Mouse (Mus musculus) lung, embryonic 15.5 days (tissue): ENCODE measurements around the gene Dusp5. TPM values are rescaled to one million over a fixed set of nuclear protein-coding genes. Genes with fewer than 3 reads are reported as not detected.

Experiments
- ATAC-seq: fragments of 200-750 bp; cut with Nextera tagmentation; 2 replicates; pipeline ENCODE4 v1.8.0; 2017; ENCODE audit warnings: moderate number of reproducible peaks, borderline replicate concordance; ENCODE audit not compliant: low FRiP score, low TSS enrichment; ENCODE audit errors: extremely low read depth
- H3K27ac ChIP-seq: fragments of 300-500 bp; sonication (generic); 2 replicates; pipeline ENCODE4 v1.5.1; 2015; ENCODE audit warnings: moderate library complexity, mild to moderate bottlenecking, inconsistent platforms
- H3K27me3 ChIP-seq: fragments of 300-500 bp; sonication (generic); 2 replicates; pipeline ENCODE4 v1.6.1; 2015; ENCODE audit warnings: inconsistent platforms
- H3K36me3 ChIP-seq: fragments of 300-500 bp; sonication (generic); 2 replicates; pipeline ENCODE4 v1.6.1; 2015; ENCODE audit warnings: inconsistent platforms
- H3K4me1 ChIP-seq: fragments of 300-500 bp; sonication (generic); 2 replicates; pipeline ENCODE4 v1.6.1; 2015; ENCODE audit warnings: inconsistent platforms
- H3K4me2 ChIP-seq: fragments of 300-500 bp; sonication (generic); 2 replicates; pipeline ENCODE4 v1.6.1; 2015; ENCODE audit warnings: inconsistent platforms, mild to moderate bottlenecking, moderate library complexity
- H3K4me3 ChIP-seq: fragments of 300-500 bp; sonication (generic); 2 replicates; pipeline ENCODE4 v1.5.1; 2015; ENCODE audit warnings: mild to moderate bottlenecking, inconsistent platforms
- H3K9ac ChIP-seq: fragments of 300-500 bp; sonication (generic); 2 replicates; pipeline ENCODE4 v1.6.1; 2015; ENCODE audit warnings: inconsistent platforms
- H3K9me3 ChIP-seq: fragments of 300-500 bp; sonication (generic); 2 replicates; pipeline ENCODE4 v1.6.1; 2016; ENCODE audit warnings: inconsistent platforms
- WGBS: fragments of 180-500 bp; shearing (Covaris S2); methylation state at CpG from one replicate; pipeline ENCODE4 v1.1.7; 2015; 5-methylcytosine and 5-hydroxymethylcytosine counted together
- polyA plus RNA-seq: library from polyadenylated mRNA; unstranded; fragments of >200 nt; fragmentation: Nextera tagmentation; extraction: Ambion mirVana; gene quantifications from 2 replicates; pipeline ENCODE4 v1.2.1, GENCODE M21; 2015

The Dusp5 gene
- polyA plus RNA-seq, 1 experiment from 2014 or later, result 7.8 TPM

- no peak overlapping the region for H3K4me2 ChIP-seq
- no peaks in the 10 kb centered on the region for H3K9me3 ChIP-seq
- 87% methylated on average over 15 of the region's 15 CpGs for WGBS
- no peaks in the 10 kb centered on the region for H3K36me3 ChIP-seq
- no peak for ATAC-seq
- H3K4me3 ChIP-seq, result no peak overlapping the region
- H3K27me3 ChIP-seq, result peaks cover 12% of the 10 kb centered on the region; the same call in 1 of the 2 replicates
- no peak overlapping the region for H3K27ac ChIP-seq
- no peak overlapping the region for H3K9ac ChIP-seq
- peaks cover 11% of the 10 kb centered on the region for H3K4me1 ChIP-seq
Observed at GRCm38 (mm10) chr19:53533810-53534601, 5.1 kb downstream of the Dusp5 start.

GRCm38 (mm10) chr19:53534757-53535410 lies 6.0 kb downstream of the Dusp5 start:
- no peak for ATAC-seq
- Histone ChIP-seq H3K4me3 (no peak overlapping the region), H3K36me3 (no peaks in the 10 kb centered on the region), H3K9ac (no peak overlapping the region), H3K4me2 (no peak overlapping the region), H3K27ac (no peak overlapping the region), H3K4me1 (peaks cover 7% of the 10 kb centered on the region), H3K27me3 (peaks cover 8% of the 10 kb centered on the region; the same call in 1 of the 2 replicates), H3K9me3 (no peaks in the 10 kb centered on the region)
- WGBS, result 70% methylated on average over 7 of the region's 7 CpGs

GRCm38 (mm10) chr19:53535421-53535820 lies 6.5 kb downstream of the Dusp5 start:
- H3K9me3 ChIP-seq, result no peaks in the 10 kb centered on the region
- no peaks in the 10 kb centered on the region for H3K36me3 ChIP-seq
- H3K4me2 ChIP-seq, result no peak overlapping the region
- peaks cover 3% of the 10 kb centered on the region; the same call in 1 of the 2 replicates for H3K27me3 ChIP-seq
- H3K4me3 ChIP-seq, result no peak overlapping the region
- no peak overlapping the region for H3K27ac ChIP-seq
- 69% methylated on average over 6 of the region's 6 CpGs for WGBS
- H3K9ac ChIP-seq, result no peak overlapping the region
- no peak for ATAC-seq
- 0 out of 2 replicates have a peak, but pooled peaks cover 5% of the 10 kb centered on the region for H3K4me1 ChIP-seq

GRCm38 (mm10) chr19:53536251-53536650 lies 7.3 kb downstream of the Dusp5 start:
- H3K4me3 ChIP-seq, result no peak overlapping the region
- 86% methylated on average over 6 of the region's 6 CpGs for WGBS
- H3K9me3 ChIP-seq, result no peaks in the 10 kb centered on the region
- H3K27ac ChIP-seq, result no peak overlapping the region
- no peaks in the 10 kb centered on the region for H3K36me3 ChIP-seq
- no peak overlapping the region for H3K9ac ChIP-seq
- H3K4me2 ChIP-seq, result no peak overlapping the region
- ATAC-seq, result no peak
- H3K4me1 ChIP-seq, result 0 out of 2 replicates have a peak, but pooled peaks cover 5% of the 10 kb centered on the region
- H3K27me3 ChIP-seq, result no peaks in the 10 kb centered on the region

GRCm38 (mm10) chr19:53536731-53537666 lies 8.1 kb downstream of the Dusp5 start:
- Histone ChIP-seq H3K4me2 (no peak overlapping the region), H3K4me3 (no peak overlapping the region), H3K27ac (no peak overlapping the region), H3K9me3 (no peaks in the 10 kb centered on the region), H3K27me3 (no peaks in the 10 kb centered on the region), H3K4me1 (0 out of 2 replicates have a peak, but pooled peaks cover 5% of the 10 kb centered on the region), H3K36me3 (no peaks in the 10 kb centered on the region), H3K9ac (no peak overlapping the region)
- WGBS, result 81% methylated on average over 17 of the region's 17 CpGs
- no peak for ATAC-seq

- no peak overlapping the region for H3K9ac ChIP-seq
- no peak overlapping the region for H3K4me3 ChIP-seq
- no peak for ATAC-seq
- no peak overlapping the region for H3K4me2 ChIP-seq
- no peak overlapping the region for H3K27ac ChIP-seq
- no peaks in the 10 kb centered on the region for H3K9me3 ChIP-seq
- 84% methylated on average over 11 of the region's 11 CpGs for WGBS
- H3K4me1 ChIP-seq, result 0 out of 2 replicates have a peak, but pooled peaks cover 5% of the 10 kb centered on the region
- no peaks in the 10 kb centered on the region for H3K36me3 ChIP-seq
- no peaks in the 10 kb centered on the region for H3K27me3 ChIP-seq
Observed at GRCm38 (mm10) chr19:53538024-53538423, 9.1 kb downstream of the Dusp5 start.

- 0 out of 2 replicates have a peak, but pooled peaks cover 5% of the 10 kb centered on the region for H3K4me1 ChIP-seq
- no peak overlapping the region for H3K4me3 ChIP-seq
- no peak overlapping the region for H3K9ac ChIP-seq
- H3K36me3 ChIP-seq, result no peaks in the 10 kb centered on the region
- no peak overlapping the region for H3K4me2 ChIP-seq
- H3K27me3 ChIP-seq, result no peaks in the 10 kb centered on the region
- no peak for ATAC-seq
- H3K9me3 ChIP-seq, result no peaks in the 10 kb centered on the region
- no peak overlapping the region for H3K27ac ChIP-seq
- WGBS, result 60% methylated on average over 5 of the region's 5 CpGs
Observed at GRCm38 (mm10) chr19:53538796-53539195, 9.9 kb downstream of the Dusp5 start.

GRCm38 (mm10) chr19:53539296-53539695 lies 10.4 kb downstream of the Dusp5 start:
- Histone ChIP-seq H3K36me3 (no peaks in the 10 kb centered on the region), H3K9ac (no peak overlapping the region), H3K27ac (no peak overlapping the region)

GRCm38 (mm10) chr19:53543602-53544001 lies 14.7 kb downstream of the Dusp5 start:
- H3K4me1 ChIP-seq, result 0 out of 2 replicates have a peak, but pooled peaks cover 5% of the 10 kb centered on the region
- no peaks in the 10 kb centered on the region for H3K27me3 ChIP-seq
- no peak for ATAC-seq
- WGBS, result 28% methylated on average over 5 of the region's 5 CpGs
- no peak overlapping the region for H3K9ac ChIP-seq
- no peak overlapping the region for H3K4me2 ChIP-seq
- H3K9me3 ChIP-seq, result no peaks in the 10 kb centered on the region
- H3K4me3 ChIP-seq, result no peak overlapping the region
- H3K36me3 ChIP-seq, result no peaks in the 10 kb centered on the region
- H3K27ac ChIP-seq, result no peak overlapping the region

More at GRCm38 (mm10) chr19:53539296-53539695, 10.4 kb downstream of the Dusp5 start:
- Histone ChIP-seq H3K27me3 (no peaks in the 10 kb centered on the region), H3K4me1 (0 out of 2 replicates have a peak, but pooled peaks cover 5% of the 10 kb centered on the region), H3K4me2 (no peak overlapping the region), H3K9me3 (no peaks in the 10 kb centered on the region), H3K4me3 (no peak overlapping the region)
- WGBS, result 57% methylated on average over 3 of the region's 3 CpGs
- no peak for ATAC-seq

- no peaks in the 10 kb centered on the region for H3K4me1 ChIP-seq
- no peak overlapping the region for H3K9ac ChIP-seq
- H3K36me3 ChIP-seq, result no peaks in the 10 kb centered on the region
- no peaks in the 10 kb centered on the region for H3K9me3 ChIP-seq
- H3K4me2 ChIP-seq, result no peak overlapping the region
- ATAC-seq, result no peak
- H3K27ac ChIP-seq, result no peak overlapping the region
- H3K27me3 ChIP-seq, result no peaks in the 10 kb centered on the region
- no peak overlapping the region for H3K4me3 ChIP-seq
- WGBS, result 61% methylated on average over 4 of the region's 4 CpGs
Observed at GRCm38 (mm10) chr19:53544923-53545561, 16.1 kb downstream of the Dusp5 start.

- WGBS, result 44% methylated on average over 8 of the region's 8 CpGs
- Histone ChIP-seq H3K27me3 (no peaks in the 10 kb centered on the region), H3K4me1 (peaks cover 5% of the 10 kb centered on the region; the same call in 1 of the 2 replicates), H3K9ac (no peak overlapping the region), H3K36me3 (no peaks in the 10 kb centered on the region), H3K27ac (no peak overlapping the region), H3K9me3 (no peaks in the 10 kb centered on the region), H3K4me3 (no peak overlapping the region), H3K4me2 (no peak overlapping the region)
- no peak for ATAC-seq
Observed at GRCm38 (mm10) chr19:53547597-53547996, 18.7 kb downstream of the Dusp5 start.
